Mouse (Mus musculus) liver, embryonic 14.5 days (tissue): Measurements from ENCODE around the gene Zfp276. TPM values are rescaled to one million over a fixed set of nuclear protein-coding genes. Genes with fewer than 3 reads are reported as not detected.

Experiments used
- ATAC-seq: fragments of 200-750 bp; cut with Nextera tagmentation; 2 replicates; pipeline ENCODE4 v1.8.0; 2017; ENCODE audit warnings: moderate number of reproducible peaks, mild to moderate bottlenecking, moderate library complexity; ENCODE audit not compliant: insufficient read depth
- DNase-seq, 3 experiments: peaks; one replicate each; pipeline ENCODE4 v3.0.0-alpha.2; 2012 to 2013; ENCODE audit warnings: low read depth in 3 of 3, low spot score in 3 of 3
- H3K27ac ChIP-seq: fragments of 300-500 bp; sonication (generic); 2 replicates; pipeline ENCODE4 v1.5.1; 2014; ENCODE audit warnings: moderate library complexity, mild to moderate bottlenecking, control low read depth, inconsistent platforms
- H3K27me3 ChIP-seq: fragments of 300-500 bp; sonication (generic); 2 replicates; pipeline ENCODE4 v1.6.1; 2014; ENCODE audit warnings: mild to moderate bottlenecking, low read length, moderate library complexity; ENCODE audit not compliant: control insufficient read depth, insufficient read depth
- H3K36me3 ChIP-seq: fragments of 300-500 bp; sonication (generic); replicated peaks from 2 replicates; pipeline ENCODE4 v1.6.1; 2014; ENCODE audit warnings: low read depth; ENCODE audit not compliant: control insufficient read depth, insufficient read depth
- H3K4me1 ChIP-seq, 2 experiments: fragments of 200-500 bp in 1 of 2; fragments of 300-500 bp in 1 of 2; sonication (generic) in 1 of 2; replicated peaks; 2 replicates each; pipeline ENCODE4 v1.6.1; 2012 to 2014; ENCODE audit warnings: antibody characterized with exemption in 1 of 2, inconsistent platforms in 1 of 2, low read length in 1 of 2; ENCODE audit not compliant: control insufficient read depth in 2 of 2, insufficient read depth in 2 of 2
- H3K4me2 ChIP-seq: fragments of 300-500 bp; sonication (generic); 2 replicates; pipeline ENCODE4 v1.6.1; 2014; ENCODE audit warnings: low read depth, mild to moderate bottlenecking, control low read depth, moderate library complexity
- H3K4me3 ChIP-seq, 2 experiments: fragments of 200-500 bp in 1 of 2; fragments of 300-500 bp in 1 of 2; sonication (generic) in 1 of 2; 2 replicates each; pipeline ENCODE4 v1.5.1; 2012 to 2014; ENCODE audit warnings: low read depth in 2 of 2, low read length in 2 of 2, mild to moderate bottlenecking in 2 of 2, control low read depth in 1 of 2, inconsistent platforms in 1 of 2, moderate library complexity in 1 of 2; ENCODE audit not compliant: insufficient read depth in 1 of 2
- H3K9ac ChIP-seq: fragments of 300-500 bp; sonication (generic); replicated peaks from 2 replicates; pipeline ENCODE4 v1.6.1; 2014; ENCODE audit warnings: mild to moderate bottlenecking, control low read depth, moderate library complexity
- H3K9me3 ChIP-seq: fragments of 300-500 bp; sonication (generic); 2 replicates; pipeline ENCODE4 v1.6.1; 2016; ENCODE audit warnings: low read length, mixed read lengths; ENCODE audit not compliant: control insufficient read depth
- CTCF ChIP-seq: IDR thresholded peaks from 2 replicates; pipeline ENCODE4 v1.5.1; 2016; ENCODE audit warnings: antibody characterized with exemption, low read depth, control low read depth
- EP300 ChIP-seq: IDR thresholded peaks from 2 replicates; pipeline ENCODE4 v1.6.1; 2016; ENCODE audit warnings: antibody characterized with exemption, low read depth
- WGBS: fragments of 180-500 bp; shearing (Covaris S2); extraction: QIAGEN DNeasy Blood & Tissue Kit; methylation state at CpG from one replicate; pipeline ENCODE4 v1.1.7; 2014; ENCODE audit not compliant: insufficient replicate concordance; 5-methylcytosine and 5-hydroxymethylcytosine counted together
- polyA plus RNA-seq, 2 experiments: library from polyadenylated mRNA; depleted of rRNA in 1 of 2; stranded (reverse) in 1 of 2; unstranded in 1 of 2; fragments of >200 nt; fragmentation: Nextera tagmentation in 1 of 2; extraction: Ambion mirVana in 1 of 2; gene quantifications; 2 replicates each; pipeline versions ENCODE4 v1.2.1 to v1.2.3; 2012 to 2014

The Zfp276 gene
- polyA plus RNA-seq, 2 experiments: 4.7 to 8.4 TPM

DNA sequence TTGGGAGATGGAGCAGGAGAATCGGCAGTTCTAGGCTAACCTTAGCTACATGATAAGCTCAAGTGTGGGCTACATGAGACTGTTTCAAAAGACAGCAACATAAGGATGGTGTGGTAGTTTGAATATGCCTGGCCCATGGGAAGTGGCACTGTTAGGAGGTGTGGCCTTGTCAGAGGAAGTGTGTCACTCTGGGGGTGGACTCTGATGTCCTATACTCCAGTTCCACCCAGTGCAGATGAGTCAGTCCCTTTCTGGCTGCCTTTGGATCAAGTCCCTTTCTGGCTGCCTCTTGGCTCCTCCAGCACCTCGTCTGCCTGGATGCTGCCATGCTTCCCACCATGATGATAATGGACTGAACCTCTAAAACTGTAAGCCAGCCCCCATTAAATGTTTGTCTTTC is 38.8 kb downstream of the Zfp276 start:
- no peak for DNase-seq
- Histone ChIP-seq H3K27me3 (no peaks in the 10 kb centered on the region), H3K4me1 (no peaks in the 10 kb centered on the region), H3K4me3 (no peak overlapping the region), H3K9ac (no peak overlapping the region), H3K4me2 (no peak overlapping the region), H3K27ac (no peak overlapping the region), H3K36me3 (peaks cover 9% of the 10 kb centered on the region), H3K9me3 (no peaks in the 10 kb centered on the region)
- TF ChIP-seq CTCF: no peak
- TF ChIP-seq EP300: no peak
- no peak for ATAC-seq
- 69% methylated on average over 2 of the region's 2 CpGs for WGBS

DNA sequence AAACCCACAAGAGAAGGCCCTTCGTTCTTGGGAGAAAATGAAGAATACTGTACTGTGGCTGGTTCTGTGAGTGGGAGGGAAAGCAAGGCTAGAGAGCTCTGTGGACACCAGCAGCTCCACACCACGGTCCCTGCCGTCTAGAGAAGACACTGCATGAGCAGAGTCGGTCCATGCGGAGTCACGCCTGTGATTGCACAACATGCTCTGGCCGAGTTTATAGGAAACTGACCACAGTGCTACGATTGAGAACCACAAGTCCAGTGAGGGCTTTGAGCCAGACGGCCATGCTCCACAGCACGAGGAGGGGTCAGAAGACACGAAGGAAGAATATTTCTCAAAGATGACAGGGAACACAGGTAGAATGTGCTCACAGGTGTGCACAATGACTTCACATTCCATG is 44.3 kb downstream of the Zfp276 start:
- Histone ChIP-seq H3K4me1 (no peaks in the 10 kb centered on the region), H3K27me3 (no peaks in the 10 kb centered on the region), H3K27ac (no peak overlapping the region), H3K4me3 (no peak overlapping the region), H3K36me3 (peaks cover 8% of the 10 kb centered on the region), H3K9me3 (no peaks in the 10 kb centered on the region), H3K9ac (no peak overlapping the region), H3K4me2 (no peak overlapping the region)
- TF ChIP-seq CTCF (no peak), EP300 (no peak)
- DNase-seq: no peak
- 75% methylated on average over 11 of the region's 11 CpGs for WGBS
- ATAC-seq: no peak

- Histone ChIP-seq H3K9me3 (no peaks in the 10 kb centered on the region), H3K27ac (no peak overlapping the region), H3K4me1 (no peaks in the 10 kb centered on the region), H3K36me3 (peaks cover 17% of the 10 kb centered on the region), H3K4me3 (no peak overlapping the region), H3K4me2 (no peak overlapping the region), H3K27me3 (no peaks in the 10 kb centered on the region), H3K9ac (no peak overlapping the region)
- TF ChIP-seq CTCF (peak; percentile 44), EP300 (no peak)
- no peak for ATAC-seq
- WGBS: 63% methylated on average over 4 of the region's 4 CpGs
- DNase-seq: no peak
These were observed 54.7 kb downstream of the Zfp276 start for GRCm38 (mm10) chr8:123308738-123309137.

- Histone ChIP-seq H3K27ac (peak overlapping the region; percentile 39), H3K4me2 (peak overlapping the region; percentile 92), H3K9ac (peak overlapping the region; percentile 79), H3K36me3 (no peaks in the 10 kb centered on the region), H3K4me1 (peaks cover 9 to 15% of the 10 kb centered on the region in 2 experiments), H3K27me3 (no peaks in the 10 kb centered on the region), H3K9me3 (no peaks in the 10 kb centered on the region), H3K4me3 (peak overlapping the region; percentile 68)
- 2% methylated on average over 21 of the region's 21 CpGs for WGBS
- ATAC-seq: peak; percentile 84
- DNase-seq: no peak
- TF ChIP-seq EP300 (no peak), CTCF (no peak)
These were observed 63.9 kb downstream of the Zfp276 start for GRCm38 (mm10) chr8:123317781-123318466.

DNA sequence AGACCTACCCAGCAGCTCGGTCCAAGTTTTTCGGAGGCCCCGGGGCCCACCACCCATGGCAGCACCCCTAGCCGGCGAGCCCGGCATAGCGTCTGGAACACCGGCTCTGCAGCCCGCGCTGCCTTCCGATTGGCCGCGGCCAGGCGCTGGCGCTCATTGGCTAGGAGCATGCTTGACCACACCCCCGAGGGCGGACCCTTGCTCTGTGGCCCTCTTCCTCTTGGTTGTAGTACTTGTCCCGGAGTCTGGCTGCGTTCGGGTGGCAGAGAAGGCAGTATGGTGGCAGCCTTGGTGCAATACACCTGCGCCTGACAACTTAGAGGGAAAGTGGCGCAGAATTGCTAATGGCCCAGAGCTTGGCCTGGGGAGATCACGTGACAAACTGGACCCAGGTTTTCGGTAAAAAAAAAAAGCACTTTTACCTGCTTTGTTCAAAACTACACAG is 64.5 kb downstream of the Zfp276 start, which contains the start of gene Fanca:
Fanca (minus strand) TSS at position 110 of the 445 bp plus-strand sequence.
- Histone ChIP-seq H3K4me1 (peaks cover 9 to 15% of the 10 kb centered on the region in 2 experiments), H3K27ac (peak within 1 kb of the TSS; percentile 39), H3K4me2 (peak within 1 kb of the TSS; percentile 92), H3K9ac (peak within 1 kb of the TSS; percentile 79), H3K36me3 (no peaks in the 10 kb centered on the region), H3K27me3 (no peaks in the 10 kb centered on the region), H3K4me3 (peak within 1 kb of the TSS; percentile 68), H3K9me3 (no peaks in the 10 kb centered on the region)
- ATAC-seq (peak; percentile 99), DNase-seq (peak; percentile 90 to 93 (median 92))
- under 1% methylated on average over 24 of the region's 24 CpGs for WGBS
- no peak for TF ChIP-seq EP300
- peak; percentile 65 for TF ChIP-seq CTCF

Other genes with a start within 250 kb of the Zfp276 start
- gene Ankrd11, start 211.9 kb upstream of the Zfp276 start, polyA plus RNA-seq (2012; rRNA removed): 9.9 and 12.4 TPM in 2 replicates
- gene Ankrd11, start 211.9 kb upstream of the Zfp276 start, polyA plus RNA-seq (2014; fragmentation: Nextera tagmentation; extraction: Ambion mirVana): 10.8 and 18.5 TPM in 2 replicates
- 19.0 and 26.0 TPM in 2 replicates for gene Spg7, start 191.3 kb upstream of the Zfp276 start, polyA plus RNA-seq (2012; rRNA removed)
- 19.5 and 21.0 TPM in 2 replicates for gene Spg7, start 191.3 kb upstream of the Zfp276 start, polyA plus RNA-seq (2014; fragmentation: Nextera tagmentation; extraction: Ambion mirVana)
- gene Rpl13, start 151.8 kb upstream of the Zfp276 start, polyA plus RNA-seq (2012; rRNA removed): 1,340 and 1,385 TPM in 2 replicates
- 1,145 and 1,179 TPM in 2 replicates for gene Rpl13, start 151.8 kb upstream of the Zfp276 start, polyA plus RNA-seq (2014; fragmentation: Nextera tagmentation; extraction: Ambion mirVana)
- gene Cpne7, start 136.8 kb upstream of the Zfp276 start, polyA plus RNA-seq (2012; rRNA removed): 1.7 and 1.9 TPM in 2 replicates
- 0.58 and 0.65 TPM in 2 replicates for gene Cpne7, start 136.8 kb upstream of the Zfp276 start, polyA plus RNA-seq (2014; fragmentation: Nextera tagmentation; extraction: Ambion mirVana)
- 0.75 and 1.1 TPM in 2 replicates for gene Sult5a1, start 95.9 kb upstream of the Zfp276 start, polyA plus RNA-seq (2012; rRNA removed)
- gene Sult5a1, start 95.9 kb upstream of the Zfp276 start, polyA plus RNA-seq (2014; fragmentation: Nextera tagmentation; extraction: Ambion mirVana): 0.69 and 0.91 TPM in 2 replicates
- gene Dpep1, start 68.0 kb upstream of the Zfp276 start, polyA plus RNA-seq (2012; rRNA removed): 0.07 and 0.14 TPM in 2 replicates
- 0.06 and 0.23 TPM in 2 replicates for gene Dpep1, start 68.0 kb upstream of the Zfp276 start, polyA plus RNA-seq (2014; fragmentation: Nextera tagmentation; extraction: Ambion mirVana)
- 29.9 and 30.9 TPM in 2 replicates for gene Chmp1a, start 41.4 kb upstream of the Zfp276 start, polyA plus RNA-seq (2012; rRNA removed)
- gene Chmp1a, start 41.4 kb upstream of the Zfp276 start, polyA plus RNA-seq (2014; fragmentation: Nextera tagmentation; extraction: Ambion mirVana): 42.9 and 44.6 TPM in 2 replicates
- gene Spata33, start 41.4 kb upstream of the Zfp276 start, polyA plus RNA-seq (2012; rRNA removed): 0.21 and 0.60 TPM in 2 replicates
- 0.08 and 0.16 TPM in 2 replicates for gene Spata33, start 41.4 kb upstream of the Zfp276 start, polyA plus RNA-seq (2014; fragmentation: Nextera tagmentation; extraction: Ambion mirVana)
- gene Cdk10, start 29.4 kb upstream of the Zfp276 start, polyA plus RNA-seq (2012; rRNA removed): 15.4 and 16.3 TPM in 2 replicates
- 7.2 and 10.1 TPM in 2 replicates for gene Cdk10, start 29.4 kb upstream of the Zfp276 start, polyA plus RNA-seq (2014; fragmentation: Nextera tagmentation; extraction: Ambion mirVana)
- gene Spata2l, start 18.0 kb upstream of the Zfp276 start, polyA plus RNA-seq (2012; rRNA removed): 0.87 and 0.92 TPM in 2 replicates
- gene Spata2l, start 18.0 kb upstream of the Zfp276 start, polyA plus RNA-seq (2014; fragmentation: Nextera tagmentation; extraction: Ambion mirVana): 1.5 TPM in 2 replicates
- 7.8 and 8.5 TPM in 2 replicates for gene Vps9d1, start 153 bp downstream of the Zfp276 start, polyA plus RNA-seq (2012; rRNA removed)
- gene Vps9d1, start 153 bp downstream of the Zfp276 start, polyA plus RNA-seq (2014; fragmentation: Nextera tagmentation; extraction: Ambion mirVana): 2.4 and 3.8 TPM in 2 replicates
- 22.8 and 24.6 TPM in 2 replicates for gene Fanca, start 64.4 kb downstream of the Zfp276 start, polyA plus RNA-seq (2012; rRNA removed)
- gene Fanca, start 64.4 kb downstream of the Zfp276 start, polyA plus RNA-seq (2014; fragmentation: Nextera tagmentation; extraction: Ambion mirVana): 17.3 and 19.4 TPM in 2 replicates
- 3.0 TPM in 2 replicates for gene Spire2, start 78.5 kb downstream of the Zfp276 start, polyA plus RNA-seq (2012; rRNA removed)
- 2.2 and 2.9 TPM in 2 replicates for gene Spire2, start 78.5 kb downstream of the Zfp276 start, polyA plus RNA-seq (2014; fragmentation: Nextera tagmentation; extraction: Ambion mirVana)
- 37.8 and 45.6 TPM in 2 replicates for gene Tcf25, start 119.6 kb downstream of the Zfp276 start, polyA plus RNA-seq (2012; rRNA removed)
- 44.0 and 53.1 TPM in 2 replicates for gene Tcf25, start 119.6 kb downstream of the Zfp276 start, polyA plus RNA-seq (2014; fragmentation: Nextera tagmentation; extraction: Ambion mirVana)
- gene Mc1r, start 152.9 kb downstream of the Zfp276 start, polyA plus RNA-seq (2012; rRNA removed): 0.03 TPM in 2 replicates
- not detected in 2 replicates for gene Mc1r, start 152.9 kb downstream of the Zfp276 start, polyA plus RNA-seq (2014; fragmentation: Nextera tagmentation; extraction: Ambion mirVana)
- gene Tubb3, start 157.2 kb downstream of the Zfp276 start, polyA plus RNA-seq (2012; rRNA removed): 0.70 and 3.8 TPM in 2 replicates
- 0.29 and 0.42 TPM in 2 replicates for gene Tubb3, start 157.2 kb downstream of the Zfp276 start, polyA plus RNA-seq (2014; fragmentation: Nextera tagmentation; extraction: Ambion mirVana)
- 7.1 and 8.0 TPM in 2 replicates for gene Def8, start 169.3 kb downstream of the Zfp276 start, polyA plus RNA-seq (2012; rRNA removed)
- gene Def8, start 169.3 kb downstream of the Zfp276 start, polyA plus RNA-seq (2014; fragmentation: Nextera tagmentation; extraction: Ambion mirVana): 10.5 and 12.6 TPM in 2 replicates
- gene Afg3l1, start 223.7 kb downstream of the Zfp276 start, polyA plus RNA-seq (2012; rRNA removed): 11.0 and 12.6 TPM in 2 replicates
- gene Afg3l1, start 223.7 kb downstream of the Zfp276 start, polyA plus RNA-seq (2014; fragmentation: Nextera tagmentation; extraction: Ambion mirVana): 13.4 and 13.5 TPM in 2 replicates